In the genomic region with DNA sequence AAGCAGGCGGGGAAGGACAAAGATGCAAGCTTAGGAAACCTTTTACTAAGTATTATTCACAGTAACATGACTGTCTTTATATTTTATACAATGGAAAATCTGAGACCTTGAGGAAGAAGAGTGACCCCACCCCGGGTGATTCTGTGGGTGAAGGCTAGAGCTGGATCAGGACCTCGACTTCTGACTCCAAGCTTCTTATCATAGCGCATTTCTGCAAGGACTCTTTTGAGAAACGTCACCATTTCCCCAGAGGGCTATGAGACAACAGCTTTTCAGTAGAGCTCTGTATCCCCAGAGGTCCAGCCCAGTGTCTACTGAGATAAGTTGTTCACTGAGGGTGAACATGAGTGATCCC, we compare ENCODE assay signal across 14 mouse cellular contexts.
DNase-seq lines count a peak whose midpoint lies in the region; ATAC-seq and TF ChIP-seq lines count a peak whose summit lies in the region.
"Had no signal": no experiment of that assay in that cellular context is flagged by ENCODE, and none has a peak within 500 bp of the region (broad histone marks: within the 10 kb centered on the region; RNA-seq: fewer than 3 reads in every experiment).

No protein-coding gene starts in this region.

- H3K9me3 ChIP-seq in forebrain, embryonic 13.5 days (replicated peaks), result no peaks in the 10 kb centered on the region
- no peaks in the 10 kb centered on the region for H3K9me3 ChIP-seq in forebrain, postnatal 0 days (ENCODE audit: low read length)
- no peaks in the 10 kb centered on the region for H3K9me3 ChIP-seq in heart, postnatal 0 days (replicated peaks; ENCODE audit: control insufficient read depth, low read length)
- H3K9me3 ChIP-seq in embryonic facial prominence, embryonic 15.5 days (replicated peaks), result no peaks in the 10 kb centered on the region
- no peaks in the 10 kb centered on the region for H3K9me3 ChIP-seq in liver, embryonic 12.5 days (replicated peaks)
- H3K9me3 ChIP-seq: liver, embryonic 13.5 days; neural tube, embryonic 12.5 days had no signal

- H3K27ac ChIP-seq in forebrain, embryonic 13.5 days, result peak overlapping the region; percentile 73
- no peak overlapping the region for H3K27ac ChIP-seq in forebrain, postnatal 0 days (ENCODE audit: low read depth, low read length)
- peak overlapping the region; percentile 58; the same call in 1 of the 2 replicates for H3K27ac ChIP-seq in heart, postnatal 0 days (ENCODE audit: low read depth)
- peak overlapping the region; percentile 74 for H3K27ac ChIP-seq in embryonic facial prominence, embryonic 15.5 days (replicated peaks)
- H3K27ac ChIP-seq in liver, embryonic 12.5 days, result no peak overlapping the region
- H3K27ac ChIP-seq: hindbrain, embryonic 14.5 days; liver, embryonic 13.5 days; macrophage; neural tube, embryonic 12.5 days had no signal

- no peak for DNase-seq in forebrain, postnatal 0 days
- DNase-seq in heart, postnatal 0 days (ENCODE audit: low spot score), result no peak
- DNase-seq in heart, adult 8-10 months (ENCODE audit: low spot score), result no peak
- DNase-seq in adrenal gland, postnatal 14 days, result peak; percentile 58
- no peak for DNase-seq in urinary bladder, postnatal 10 days (ENCODE audit: low spot score)
- DNase-seq: liver, embryonic 13.5 days; midbrain, embryonic 14.5 days; thymus, postnatal 14 days had no signal

- TF ChIP-seq EP300 in heart, postnatal 0 days (IDR thresholded peaks at IDR 0.05; ENCODE audit: low read depth), result no peak

- peaks cover 47% of the 10 kb centered on the region for H3K27me3 ChIP-seq in forebrain, embryonic 13.5 days
- H3K27me3 ChIP-seq in forebrain, postnatal 0 days (ENCODE audit: insufficient read depth, low read length), result peaks cover 4% of the 10 kb centered on the region
- H3K27me3 ChIP-seq in heart, postnatal 0 days (ENCODE audit: control insufficient read depth, insufficient read depth, low read length), result no peaks in the 10 kb centered on the region
- H3K27me3 ChIP-seq in embryonic facial prominence, embryonic 15.5 days, result no peaks in the 10 kb centered on the region
- no peaks in the 10 kb centered on the region for H3K27me3 ChIP-seq in liver, embryonic 12.5 days (replicated peaks)
- H3K27me3 ChIP-seq: liver, embryonic 13.5 days had no signal

- no peak for TF ChIP-seq CTCF in forebrain, postnatal 0 days (IDR thresholded peaks at IDR 0.05; ENCODE audit: low read depth)
- TF ChIP-seq CTCF in heart, postnatal 0 days (IDR thresholded peaks at IDR 0.05; ENCODE audit: low read depth), result no peak

- WGBS in forebrain, embryonic 13.5 days, result 71% methylated on average over 5 of the region's 5 CpGs
- WGBS in forebrain, postnatal 0 days, result 57% methylated on average over 5 of the region's 5 CpGs
- WGBS in heart, postnatal 0 days, result 46% methylated on average over 5 of the region's 5 CpGs
- 69% methylated on average over 5 of the region's 5 CpGs for WGBS in embryonic facial prominence, embryonic 15.5 days
- 60% methylated on average over 5 of the region's 5 CpGs for WGBS in liver, embryonic 12.5 days (ENCODE audit: insufficient replicate concordance)

- no peak overlapping the region for H3K4me3 ChIP-seq in forebrain, embryonic 13.5 days
- no peak overlapping the region for H3K4me3 ChIP-seq in forebrain, postnatal 0 days (ENCODE audit: low read depth, low read length)
- H3K4me3 ChIP-seq in heart, postnatal 0 days (ENCODE audit: low read depth, low read length), result no peak overlapping the region
- no peak overlapping the region for H3K4me3 ChIP-seq in embryonic facial prominence, embryonic 15.5 days (replicated peaks)
- no peak overlapping the region for H3K4me3 ChIP-seq in liver, embryonic 12.5 days
- H3K4me3 ChIP-seq: liver, embryonic 13.5 days; neural tube, embryonic 12.5 days had no signal

- no peak overlapping the region for H3K9ac ChIP-seq in forebrain, embryonic 13.5 days
- no peak overlapping the region for H3K9ac ChIP-seq in forebrain, postnatal 0 days
- no peak overlapping the region for H3K9ac ChIP-seq in heart, postnatal 0 days (replicated peaks; ENCODE audit: low read depth, low read length)
- no peak overlapping the region for H3K9ac ChIP-seq in embryonic facial prominence, embryonic 15.5 days
- H3K9ac ChIP-seq in liver, embryonic 12.5 days, result no peak overlapping the region
- H3K9ac ChIP-seq: hindbrain, embryonic 14.5 days; liver, embryonic 13.5 days; neural tube, embryonic 12.5 days had no signal

- no peaks in the 10 kb centered on the region for H3K36me3 ChIP-seq in forebrain, embryonic 13.5 days (ENCODE audit: poor library complexity, severe bottlenecking)
- H3K36me3 ChIP-seq in forebrain, postnatal 0 days (ENCODE audit: insufficient read depth), result no peaks in the 10 kb centered on the region
- H3K36me3 ChIP-seq in heart, postnatal 0 days (replicated peaks; ENCODE audit: control insufficient read depth, insufficient read depth, low read length), result no peaks in the 10 kb centered on the region
- H3K36me3 ChIP-seq in embryonic facial prominence, embryonic 15.5 days, result no peaks in the 10 kb centered on the region
- H3K36me3 ChIP-seq in liver, embryonic 12.5 days, result no peaks in the 10 kb centered on the region
- H3K36me3 ChIP-seq: liver, embryonic 13.5 days; neural tube, embryonic 12.5 days had no signal

- peak overlapping the region; percentile 27; the same call in 1 of the 2 replicates for H3K4me2 ChIP-seq in forebrain, embryonic 13.5 days
- H3K4me2 ChIP-seq in forebrain, postnatal 0 days (ENCODE audit: low read depth), result no peak overlapping the region
- no peak overlapping the region for H3K4me2 ChIP-seq in heart, postnatal 0 days (ENCODE audit: low read depth, low read length)
- no peak overlapping the region for H3K4me2 ChIP-seq in embryonic facial prominence, embryonic 15.5 days (replicated peaks)
- H3K4me2 ChIP-seq in liver, embryonic 12.5 days, result no peak overlapping the region
- H3K4me2 ChIP-seq: hindbrain, embryonic 14.5 days; liver, embryonic 13.5 days; neural tube, embryonic 12.5 days had no signal

- no peak for ATAC-seq in forebrain, embryonic 13.5 days
- no peak for ATAC-seq in forebrain, postnatal 0 days
- no peak for ATAC-seq in heart, postnatal 0 days (ENCODE audit: insufficient read depth, low read depth)
- ATAC-seq in embryonic facial prominence, embryonic 15.5 days (ENCODE audit: insufficient number of reproducible peaks, low FRiP score, low TSS enrichment, low read depth), result no peak
- ATAC-seq in liver, embryonic 12.5 days, result no peak

- peaks cover 67% of the 10 kb centered on the region for H3K4me1 ChIP-seq in forebrain, embryonic 13.5 days
- peaks cover 6% of the 10 kb centered on the region; the same call in 1 of the 2 replicates for H3K4me1 ChIP-seq in forebrain, postnatal 0 days (ENCODE audit: insufficient read depth)
- H3K4me1 ChIP-seq in heart, postnatal 0 days (ENCODE audit: control insufficient read depth, insufficient read depth), result peaks cover 49% of the 10 kb centered on the region
- peaks cover 92% of the 10 kb centered on the region for H3K4me1 ChIP-seq in embryonic facial prominence, embryonic 15.5 days
- no peaks in the 10 kb centered on the region for H3K4me1 ChIP-seq in liver, embryonic 12.5 days
- H3K4me1 ChIP-seq: liver, embryonic 13.5 days had no signal

Comparison
In these comparisons a context has a peak if more than half of its experiments do, and no peak if none do; other contexts are left out.
1. H3K27ac ChIP-seq: peak in forebrain, embryonic 13.5 days (single experiment), heart, postnatal 0 days (single experiment) and embryonic facial prominence, embryonic 15.5 days (single experiment); none in forebrain, postnatal 0 days (single experiment) and liver, embryonic 12.5 days (single experiment).